Mouse (Mus musculus) T-helper 17 cell (primary cell): ENCODE results near the gene Panx3.

ENCODE experiments used
- in situ Hi-C, 2 experiments: fragments of 300-600 bp; cut with MboI, MseI; formaldehyde crosslinking; loops; 1 replicate in 1 of 2; 2 replicates in 1 of 2; pipeline ENCODE4 v1.15.1; 2025; ENCODE audit warnings: high pct_unique_total_duplicates in 2 of 2

Panx3 gene

DNA sequence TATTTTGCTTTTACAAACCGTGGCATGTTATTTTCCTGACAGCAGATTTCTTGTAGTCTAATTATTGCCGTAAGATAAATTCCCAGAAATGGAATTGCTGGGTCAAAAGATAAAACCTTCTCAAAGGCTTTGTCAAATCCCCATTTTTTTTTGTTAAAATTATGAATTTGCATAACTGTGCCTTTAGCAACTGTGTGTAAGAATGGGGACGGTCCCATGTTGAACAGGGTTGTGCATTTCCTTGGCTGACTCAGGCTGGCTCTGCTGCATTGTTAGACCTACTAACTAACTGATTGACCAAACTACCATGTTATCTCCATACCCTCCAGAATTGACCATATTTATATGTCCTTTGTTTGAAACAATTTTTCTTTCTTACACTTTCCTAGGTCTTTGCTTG is 34.8 kb downstream of the Panx3 start:
- in situ Hi-C loops = no loop called here

DNA sequence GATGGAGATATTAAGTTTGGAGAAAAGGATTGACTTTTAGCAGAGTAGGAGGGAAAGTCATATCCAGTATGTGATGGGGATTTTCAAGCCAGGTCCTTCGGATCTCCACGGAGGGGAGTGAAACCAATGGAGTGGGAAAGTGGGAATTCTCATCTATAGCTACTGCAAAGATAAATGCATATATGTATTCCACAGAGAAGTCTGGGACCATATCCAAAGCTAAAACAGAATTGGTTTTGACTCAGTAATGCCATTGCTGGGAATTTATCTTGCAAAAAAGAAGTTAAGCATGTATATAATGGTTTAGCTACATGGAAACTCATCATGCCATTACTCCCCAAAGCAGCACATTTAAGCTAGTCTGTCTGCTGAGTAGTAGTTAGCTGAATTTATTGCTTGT is 36.7 kb downstream of the Panx3 start:
- in situ Hi-C loops = no loop called here

DNA sequence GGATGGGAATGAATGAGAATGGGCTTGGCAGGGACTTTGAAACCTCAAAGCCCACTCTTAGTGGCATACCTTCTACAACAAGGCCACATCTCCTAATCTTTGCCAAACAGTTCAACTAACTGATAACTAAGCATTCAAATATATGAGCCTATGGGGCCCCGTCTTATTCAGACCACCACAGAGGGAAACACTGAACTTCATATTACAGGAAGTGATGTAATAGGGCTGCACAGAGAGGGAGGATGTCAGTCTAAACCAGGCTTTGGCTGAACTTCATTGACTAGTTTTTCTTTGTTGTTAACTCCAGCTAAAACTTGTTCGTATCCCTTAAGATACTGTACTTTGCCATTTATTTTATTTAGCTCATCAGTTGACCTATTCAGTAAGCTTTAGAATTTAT is 39.1 kb downstream of the Panx3 start:
- in situ Hi-C loops = no loop called here

DNA sequence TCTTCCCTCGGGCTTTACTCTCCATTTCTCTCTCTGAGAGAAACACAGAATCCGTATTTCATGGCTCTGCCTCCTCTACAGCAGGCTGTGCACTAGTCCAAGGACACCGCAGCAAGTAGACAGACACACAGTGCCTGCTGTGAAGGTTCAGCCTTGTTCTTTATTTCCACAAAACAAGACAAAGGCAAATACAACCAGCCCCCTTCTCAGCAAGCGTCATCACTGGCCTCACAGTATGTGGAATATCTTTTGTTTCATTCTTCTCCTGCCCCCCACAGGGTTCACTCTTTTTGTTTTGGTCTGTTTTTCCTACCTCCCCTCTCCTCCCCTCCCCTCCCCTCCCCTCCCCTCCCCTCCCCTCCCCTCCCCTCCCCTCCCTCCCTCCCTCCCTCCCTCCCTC is 40.5 kb downstream of the Panx3 start:
- in situ Hi-C loops = no loop called here

DNA sequence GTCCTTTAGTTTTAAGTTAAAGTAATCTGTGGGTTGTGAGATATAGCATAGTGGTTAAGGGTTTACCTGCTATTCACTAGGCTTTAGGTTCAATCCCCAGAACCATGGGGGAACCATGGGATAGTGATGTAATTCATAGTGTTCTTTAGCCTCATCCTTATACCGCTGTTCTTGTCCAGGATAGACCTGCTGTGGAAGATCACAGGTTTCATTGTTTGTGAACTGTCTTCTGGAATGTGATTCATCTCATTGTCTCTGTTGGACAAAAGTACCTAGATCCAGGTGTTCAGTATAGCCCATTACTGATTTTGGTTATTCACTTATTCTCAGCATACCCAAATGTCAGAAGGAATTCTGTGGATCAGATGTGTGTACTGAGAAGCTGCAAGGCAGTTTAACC is 41.8 kb downstream of the Panx3 start:
- in situ Hi-C loops = no loop called here

DNA sequence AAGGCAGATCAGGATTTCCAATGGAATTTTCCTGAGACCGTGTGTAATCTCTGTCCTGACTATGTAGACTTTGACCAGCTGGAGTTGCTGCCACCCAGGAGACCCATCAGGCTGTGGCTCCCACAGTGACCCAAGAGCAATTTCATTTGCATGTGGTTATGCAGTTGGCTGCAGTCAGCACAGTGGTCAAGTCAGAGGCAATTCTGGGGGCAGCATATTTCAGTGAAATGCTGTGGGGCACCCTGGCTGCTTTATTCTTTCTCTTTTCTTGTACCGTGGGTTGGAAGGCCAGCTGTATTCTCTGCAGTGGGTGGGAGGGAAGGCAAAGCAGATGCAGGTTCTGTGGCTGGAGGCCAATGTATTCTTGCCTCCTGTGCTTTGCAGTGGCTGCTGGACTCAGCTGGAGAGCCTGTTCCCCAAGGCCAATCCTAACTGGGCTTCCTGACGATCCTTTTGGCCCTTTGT is 42.9 kb downstream of the Panx3 start:
- in situ Hi-C loops = no loop called here

DNA sequence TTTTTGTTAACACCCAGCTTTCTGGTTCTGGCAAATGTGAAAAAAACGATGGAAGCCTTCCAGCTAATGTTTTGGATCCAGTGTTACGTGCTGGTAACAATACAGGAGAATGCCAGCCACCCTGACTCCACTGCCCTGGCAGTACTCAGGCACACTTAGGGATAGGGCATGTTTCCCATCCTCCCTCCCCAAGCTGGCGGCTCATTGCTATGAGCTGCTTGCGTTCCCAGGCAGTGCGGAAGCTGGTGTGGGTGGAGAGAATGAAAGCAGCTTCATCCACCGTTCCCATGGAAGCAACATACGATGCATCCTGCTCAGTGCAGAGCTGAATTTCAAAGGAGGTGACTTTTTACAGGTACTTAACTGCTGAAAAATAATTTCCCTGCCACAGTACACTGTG is 43.4 kb downstream of the Panx3 start:
- in situ Hi-C loops = no loop called here

DNA sequence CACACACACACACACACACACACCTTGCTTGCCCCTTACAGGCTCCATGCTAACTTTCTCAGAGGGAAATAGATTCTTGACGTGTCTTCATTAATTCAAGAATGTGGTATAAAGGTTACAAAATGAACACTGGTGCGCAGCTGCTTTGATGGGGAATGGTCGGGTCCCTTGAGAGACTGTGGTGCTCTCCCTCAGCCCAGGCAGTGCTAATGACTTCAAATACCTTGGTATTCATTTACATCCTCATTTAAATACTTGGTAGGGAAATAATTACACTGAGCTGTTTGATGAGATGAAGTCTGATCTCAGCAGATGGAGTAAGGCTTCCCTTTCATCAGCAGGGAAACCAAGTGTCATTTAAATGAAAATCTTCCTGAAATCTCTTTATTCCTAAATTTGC is 43.9 kb downstream of the Panx3 start:
- in situ Hi-C loops = no loop called here

DNA sequence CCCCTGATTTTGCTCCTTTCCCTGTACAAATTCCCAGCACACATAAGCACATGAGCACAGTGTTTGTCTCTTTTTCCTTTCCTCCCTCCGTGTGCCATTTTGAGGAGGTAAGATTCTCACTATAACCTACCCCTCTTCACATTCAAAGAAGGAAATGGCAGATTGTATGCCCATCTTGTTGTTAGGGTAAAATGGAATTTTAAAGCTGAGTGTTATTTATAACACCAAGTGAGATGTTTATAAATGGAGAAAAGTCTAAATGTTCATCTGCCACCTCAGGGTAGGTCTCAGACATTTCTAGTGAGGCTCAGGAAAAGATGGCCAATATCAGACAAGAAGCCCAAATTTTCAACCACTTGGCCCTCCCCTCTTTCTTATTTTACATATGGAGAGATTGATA is 44.5 kb downstream of the Panx3 start:
- in situ Hi-C loops = loop anchor here in 1 of 2 experiments (5.0 kb wide), 2 partner anchors 162 to 197 kb away; no protein-coding TSS in a partner anchor

DNA sequence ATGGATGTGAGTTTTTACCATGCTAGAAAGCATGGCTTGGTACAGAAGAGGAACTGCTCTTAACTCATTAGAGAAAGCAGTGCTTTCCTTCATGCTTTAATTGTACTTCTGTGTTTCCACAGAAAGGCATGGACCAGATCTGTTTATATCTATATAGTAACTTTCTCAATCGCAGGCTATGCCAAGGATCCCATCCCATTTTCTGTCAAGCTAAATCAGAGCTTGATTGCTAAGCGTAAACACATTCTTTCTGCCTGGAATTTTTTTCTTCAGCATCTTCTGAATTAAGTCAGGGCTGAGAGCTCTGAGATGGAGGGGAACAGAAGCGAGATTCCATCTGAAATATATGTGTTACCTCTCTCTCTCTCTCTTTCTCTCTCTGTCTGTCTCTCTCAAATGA is 45.1 kb downstream of the Panx3 start:
- in situ Hi-C loops = loop anchor here in 1 of 2 experiments (5.0 kb wide), 2 partner anchors 162 to 197 kb away; no protein-coding TSS in a partner anchor

DNA sequence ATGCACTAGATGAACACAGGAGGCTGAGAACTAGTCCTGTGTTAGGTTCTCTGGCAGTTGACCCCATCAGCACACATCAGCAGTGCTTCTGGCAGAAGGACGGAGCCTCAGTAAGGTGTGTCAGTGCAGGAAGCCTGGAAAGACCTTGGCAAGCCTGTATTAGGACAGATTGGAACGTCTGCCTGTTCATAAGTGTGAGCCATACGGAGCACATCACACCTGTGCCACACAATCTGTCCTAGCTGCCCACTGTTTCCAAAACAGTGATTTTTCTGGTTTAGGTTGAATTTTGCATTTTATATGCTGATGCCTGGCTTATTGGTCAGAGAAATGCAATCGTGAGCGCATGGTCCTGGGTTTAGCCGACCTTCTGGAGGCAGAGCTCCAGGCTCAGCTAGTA is 47.7 kb downstream of the Panx3 start:
- in situ Hi-C loops = loop anchor here in 1 of 2 experiments (5.0 kb wide), 2 partner anchors 159 to 194 kb away; no protein-coding TSS in a partner anchor

DNA sequence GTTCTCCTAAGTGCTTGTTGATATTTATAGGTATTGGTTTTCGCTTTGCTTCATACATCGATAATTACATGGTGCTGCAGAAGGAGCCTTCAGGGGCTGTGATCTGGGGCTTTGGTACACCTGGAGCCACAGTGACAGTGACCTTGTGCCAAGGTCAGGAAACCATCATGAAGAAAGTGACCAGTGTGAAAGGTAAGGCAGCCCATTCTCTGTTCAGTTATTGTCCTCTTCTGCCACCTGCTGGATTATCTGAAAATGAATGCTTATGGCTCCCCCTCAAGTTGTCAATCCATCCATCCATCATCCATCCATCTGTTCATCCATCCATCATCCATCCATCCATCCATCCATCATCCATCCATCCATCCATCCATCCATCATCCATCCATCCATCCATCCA is 52.3 kb downstream of the Panx3 start:
- in situ Hi-C loops = loop anchor here in 1 of 2 experiments (5.0 to 10.0 kb wide), 3 partner anchors 72 to 194 kb away; no protein-coding TSS in a partner anchor

DNA sequence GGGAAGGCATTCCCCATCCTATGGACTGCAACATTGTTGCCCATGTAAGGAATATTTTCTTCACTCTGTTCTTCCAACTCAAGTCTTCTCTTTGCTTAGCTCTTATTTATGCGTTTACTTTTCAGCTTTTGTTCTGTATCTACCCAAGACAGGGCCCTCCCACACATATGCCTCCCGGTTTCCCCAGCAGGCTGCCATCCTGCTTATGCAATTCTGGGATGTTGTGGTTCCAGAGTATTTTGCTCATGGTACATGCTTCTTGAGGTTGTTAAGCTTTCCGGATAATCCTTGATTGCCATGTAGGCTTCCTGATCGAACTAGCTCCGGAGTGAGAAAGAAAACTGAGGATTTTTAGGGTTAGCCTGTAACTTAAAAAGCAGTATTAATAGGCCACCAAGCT is 53.8 kb downstream of the Panx3 start:
- in situ Hi-C loops = loop anchor here in 1 of 2 experiments (5.0 to 10.0 kb wide), 3 partner anchors 70 to 193 kb away; no protein-coding TSS in a partner anchor

DNA sequence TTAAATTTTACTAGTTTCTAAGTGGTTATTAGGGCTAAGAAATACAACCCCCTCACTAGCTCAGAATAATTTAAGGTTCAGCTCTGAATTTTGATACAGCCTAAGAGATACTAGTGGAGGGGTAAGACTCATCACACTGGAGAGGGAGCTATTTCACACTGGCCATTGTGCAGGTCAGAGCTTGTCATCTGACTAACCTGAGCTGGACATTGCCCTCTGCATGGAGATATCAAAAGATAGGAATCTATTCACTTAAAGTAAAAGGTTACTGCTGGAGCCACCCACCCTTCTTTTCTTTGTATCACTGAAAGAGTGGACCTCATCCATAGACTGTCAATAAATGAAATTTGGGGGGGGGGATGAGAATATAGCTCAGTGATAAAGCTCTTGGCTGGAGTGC is 54.7 kb downstream of the Panx3 start:
- in situ Hi-C loops = loop anchor here (5.0 to 10.0 kb wide), 2 partner anchors 70 to 72 kb away; no protein-coding TSS in a partner anchor

DNA sequence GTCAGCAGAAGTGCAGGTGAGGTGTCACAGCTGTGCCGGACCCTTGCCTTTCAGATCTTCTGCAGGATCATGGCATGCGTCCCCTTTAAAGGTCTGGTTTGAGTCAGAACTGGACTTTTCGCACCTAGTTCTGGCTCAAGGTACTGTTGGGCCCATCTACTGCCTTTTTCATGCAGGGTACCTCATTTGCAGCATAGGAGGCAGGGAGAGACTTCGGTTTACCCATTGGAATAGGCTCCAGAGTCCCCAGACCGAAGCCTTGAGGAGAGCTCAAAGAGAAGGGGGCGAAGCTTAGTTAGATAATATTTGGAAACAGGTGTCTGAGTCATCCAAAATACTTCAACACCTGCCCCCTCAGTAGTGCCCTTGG is 55.1 kb downstream of the Panx3 start:
- in situ Hi-C loops = loop anchor here (5.0 to 10.0 kb wide), 2 partner anchors 69 to 72 kb away; no protein-coding TSS in a partner anchor

DNA sequence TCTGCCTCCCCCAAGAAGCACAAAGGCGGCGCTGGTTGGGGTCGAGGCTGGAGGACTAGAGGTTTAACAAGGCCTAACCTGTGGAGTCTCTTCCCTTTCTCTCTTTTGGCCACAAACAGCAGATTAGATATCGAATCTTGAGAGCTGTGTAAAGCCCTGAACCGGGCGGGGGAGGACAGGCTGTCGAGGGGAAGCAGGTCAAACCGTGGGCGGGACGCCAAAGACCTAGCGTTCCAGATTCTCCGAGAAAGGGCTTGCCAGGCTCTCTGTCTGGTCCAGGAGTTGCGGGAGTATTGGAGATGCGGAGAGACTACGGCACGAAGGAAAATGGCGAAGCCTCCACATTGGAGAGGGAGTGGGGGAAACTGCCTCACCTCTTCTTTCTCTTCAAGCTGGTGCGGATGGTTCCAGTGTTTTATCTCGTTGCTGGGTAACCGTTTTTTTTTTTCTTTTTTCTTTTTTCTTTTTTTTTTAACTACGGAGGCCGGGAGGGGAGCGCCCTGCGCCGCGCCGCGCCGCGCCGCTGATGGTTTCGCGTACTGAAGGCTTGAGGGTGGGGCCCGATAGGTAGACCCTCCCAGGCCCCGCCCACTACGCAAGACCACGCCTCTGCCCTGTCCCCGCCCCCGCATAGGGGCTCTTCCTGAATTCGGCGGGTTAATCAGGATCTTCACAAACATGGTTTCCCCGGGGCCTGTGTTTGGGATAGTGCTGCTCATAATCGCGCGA is 55.7 kb downstream of the Panx3 start, which contains the start of gene Spa17:
Gene Spa17 (minus strand): TSS at position 541 of the 729 bp plus-strand sequence.
- in situ Hi-C loops = loop anchor here (5.0 to 10.0 kb wide), 2 partner anchors 69 to 71 kb away; no protein-coding TSS in a partner anchor
